Mouse (Mus musculus) erythroblast, adult 5-6 weeks (primary cell): ENCODE data around the gene Ddah1. TPM values are rescaled to one million over a fixed set of nuclear protein-coding genes. Genes with fewer than 3 reads are reported as not detected.
A peak's percentile ranks its signal among the peaks of the same experiment; 100 is the strongest.

Experiments used
- ATAC-seq: replicated peaks from 2 replicates; pipeline ENCODE4 v1.8.0; 2016; ENCODE audit warnings: moderate number of reproducible peaks, mild to moderate bottlenecking, moderate TSS enrichment, inconsistent platforms; ENCODE audit not compliant: poor library complexity, low FRiP score, severe bottlenecking
- total RNA-seq, 2 experiments: library from RNA; stranded (forward) in 1 of 2; stranded (reverse) in 1 of 2; fragments of 150-400 nt in 1 of 2; fragments of 200-764, 138-1000 nt in 1 of 2; gene quantifications; 2 replicates each; pipeline versions ENCODE4 v1.2.3 to v1.2.4; 2015 to 2017; ENCODE audit warnings: low replicate concordance in 2 of 2

The Ddah1 gene
- total RNA-seq, 2 experiments from 2014 or later = not detected

- ATAC-seq = no peak
These were observed 171.3 kb downstream of the Ddah1 start for GRCm38 (mm10) chr3:145929525-145930400.

GRCm38 (mm10) chr3:145933845-145934244 lies 175.4 kb downstream of the Ddah1 start:
- no peak for ATAC-seq

GRCm38 (mm10) chr3:145937505-145938404 lies 179.3 kb downstream of the Ddah1 start, which contains the start of gene 2410004B18Rik:
Gene 2410004B18Rik (plus strand): TSS chr3:145938014.
- ATAC-seq = peak; percentile 93

GRCm38 (mm10) chr3:145938405-145939349 lies 180.2 kb downstream of the Ddah1 start:
- ATAC-seq = no peak

GRCm38 (mm10) chr3:145939402-145939801 lies 180.9 kb downstream of the Ddah1 start:
- no peak; the same call in 1 of the 2 replicates for ATAC-seq

GRCm38 (mm10) chr3:145939971-145940370 lies 181.5 kb downstream of the Ddah1 start:
- ATAC-seq = no peak

- peak; percentile 70 for ATAC-seq
These were observed 183.5 kb downstream of the Ddah1 start for GRCm38 (mm10) chr3:145941971-145942370.

Other genes starting within 250 kb of the Ddah1 start
- 8.2 and 17.7 TPM in 2 replicates for gene Znhit6, start 182.5 kb upstream of the Ddah1 start, total RNA-seq (2015; ENCODE audit: low replicate concordance)
- 4.1 and 9.6 TPM in 2 replicates for gene Znhit6, start 182.5 kb upstream of the Ddah1 start, total RNA-seq (2017; ENCODE audit: low replicate concordance)
- gene Ccn1, start 108.7 kb upstream of the Ddah1 start, total RNA-seq (2015; ENCODE audit: low replicate concordance) = not detected in 2 replicates
- gene Ccn1, start 108.7 kb upstream of the Ddah1 start, total RNA-seq (2017; ENCODE audit: low replicate concordance) = not detected in 2 replicates
- 7.7 and 13.4 TPM in 2 replicates for gene Bcl10, start 164.1 kb downstream of the Ddah1 start, total RNA-seq (2015; ENCODE audit: low replicate concordance)
- gene Bcl10, start 164.1 kb downstream of the Ddah1 start, total RNA-seq (2017; ENCODE audit: low replicate concordance) = 18.0 and 19.2 TPM in 2 replicates
- gene 2410004B18Rik, start 179.3 kb downstream of the Ddah1 start, total RNA-seq (2015; ENCODE audit: low replicate concordance) = 20.1 and 46.9 TPM in 2 replicates
- 11.8 and 14.6 TPM in 2 replicates for gene 2410004B18Rik, start 179.3 kb downstream of the Ddah1 start, total RNA-seq (2017; ENCODE audit: low replicate concordance)
- gene Syde2, start 229.2 kb downstream of the Ddah1 start, total RNA-seq (2015; ENCODE audit: low replicate concordance) = 0.63 and 1.3 TPM in 2 replicates
- 0.60 and 1.3 TPM in 2 replicates for gene Syde2, start 229.2 kb downstream of the Ddah1 start, total RNA-seq (2017; ENCODE audit: low replicate concordance)